Mouse (Mus musculus) heart, embryonic 12.5 days (tissue): ENCODE data around the gene Phactr3. TPM values are rescaled to one million over a fixed set of nuclear protein-coding genes. Genes with fewer than 3 reads are reported as not detected.
A peak's percentile ranks its signal among the peaks of the same experiment; 100 is the strongest.
"Not testable (repeated sequence)": the region's sequence is repeated elsewhere in the genome, so short reads cannot be mapped to it uniquely, and the experiment has no call there.

Experiments used
- ATAC-seq: fragments of 200-750 bp; cut with Nextera tagmentation; 2 replicates; pipeline ENCODE4 v1.8.0; 2017; ENCODE audit warnings: moderate TSS enrichment, moderate library complexity; ENCODE audit not compliant: insufficient number of reproducible peaks, low FRiP score
- H3K27ac ChIP-seq: fragments of 300-500 bp; sonication (generic); 2 replicates; pipeline ENCODE4 v1.5.1; 2016; ENCODE audit warnings: mild to moderate bottlenecking, moderate library complexity; ENCODE audit not compliant: poor library complexity, severe bottlenecking
- H3K27me3 ChIP-seq: fragments of 300-500 bp; sonication (generic); replicated peaks from 2 replicates; pipeline ENCODE4 v1.6.1; 2016; ENCODE audit warnings: mild to moderate bottlenecking, moderate library complexity
- H3K36me3 ChIP-seq: fragments of 300-500 bp; sonication (generic); 2 replicates; pipeline ENCODE4 v1.6.1; 2016; ENCODE audit warnings: mild to moderate bottlenecking, moderate library complexity
- H3K4me1 ChIP-seq: fragments of 300-500 bp; sonication (generic); replicated peaks from 2 replicates; pipeline ENCODE4 v1.6.1; 2016; ENCODE audit warnings: mild to moderate bottlenecking
- H3K4me2 ChIP-seq: fragments of 300-500 bp; sonication (generic); 2 replicates; pipeline ENCODE4 v1.6.1; 2016; ENCODE audit warnings: mild to moderate bottlenecking, moderate library complexity
- H3K4me3 ChIP-seq: fragments of 300-500 bp; sonication (generic); 2 replicates; pipeline ENCODE4 v1.5.1; 2016; ENCODE audit warnings: mild to moderate bottlenecking
- H3K9ac ChIP-seq: fragments of 300-500 bp; sonication (generic); 2 replicates; pipeline ENCODE4 v1.6.1; 2016; ENCODE audit warnings: mild to moderate bottlenecking, moderate library complexity
- H3K9me3 ChIP-seq: fragments of 300-500 bp; sonication (generic); replicated peaks from 2 replicates; pipeline ENCODE4 v1.6.1; 2016; ENCODE audit warnings: mild to moderate bottlenecking, moderate library complexity
- WGBS: fragments of 180-500 bp; shearing (Covaris S2); methylation state at CpG from one replicate; pipeline ENCODE4 v1.1.7; 2016; 5-methylcytosine and 5-hydroxymethylcytosine counted together
- polyA plus RNA-seq: library from polyadenylated mRNA; unstranded; fragments of >200 nt; fragmentation: Nextera tagmentation; extraction: Ambion mirVana; gene quantifications from 2 replicates; pipeline ENCODE4 v1.2.1, GENCODE M21; 2016

Phactr3 gene
- polyA plus RNA-seq, 1 experiment from 2014 or later, result 10.1 TPM

DNA sequence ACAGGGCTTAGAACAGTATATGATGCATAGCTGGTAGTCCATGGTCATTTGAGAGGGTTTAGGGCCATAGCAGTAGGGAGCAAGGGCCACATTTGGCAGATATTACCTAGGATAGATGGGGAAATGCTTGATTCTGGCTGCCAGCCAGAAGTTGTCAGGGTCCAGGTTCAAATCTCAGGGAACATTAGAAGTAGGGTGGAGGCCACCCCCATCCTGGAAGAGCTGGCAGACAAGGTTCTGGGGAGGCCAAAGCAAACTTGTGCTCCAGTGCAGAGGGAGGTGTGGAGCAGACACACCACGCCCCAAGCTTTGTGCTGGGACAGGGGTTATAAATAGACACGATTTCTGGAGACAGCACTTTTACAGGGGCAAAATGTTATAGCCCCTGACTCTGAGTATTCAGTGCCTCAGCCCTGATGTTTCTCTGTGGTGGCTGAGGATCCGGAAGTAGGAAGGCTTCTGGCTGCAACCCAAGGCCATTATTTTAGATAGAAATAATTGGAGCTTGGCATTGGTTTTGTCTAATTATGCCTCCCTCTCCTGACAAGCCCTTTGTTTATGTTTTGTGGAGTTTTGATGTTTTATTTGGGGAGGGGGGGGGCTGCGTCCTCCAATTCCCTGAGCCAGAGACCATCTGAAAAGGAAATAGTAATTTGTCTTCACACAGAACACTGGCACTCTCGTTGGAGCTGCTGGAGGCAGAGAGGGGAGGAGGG lies 208.1 kb downstream of the Phactr3 start:
- ATAC-seq, result no peak
- WGBS, result 18% methylated on average over 5 of the region's 5 CpGs
- peak overlapping the region; percentile 59 for H3K4me2 ChIP-seq
- H3K27ac ChIP-seq, result peak overlapping the region; percentile 58
- peak overlapping the region; percentile 22; the same call in 1 of the 2 replicates for H3K4me3 ChIP-seq
- H3K9ac ChIP-seq, result 0 out of 2 replicates have a peak overlapping the region, but pooled peaks have one; percentile 22
- no peaks in the 10 kb centered on the region for H3K27me3 ChIP-seq
- peaks cover 29% of the 10 kb centered on the region for H3K4me1 ChIP-seq
- no peaks in the 10 kb centered on the region for H3K36me3 ChIP-seq
- H3K9me3 ChIP-seq, result no peaks in the 10 kb centered on the region

DNA sequence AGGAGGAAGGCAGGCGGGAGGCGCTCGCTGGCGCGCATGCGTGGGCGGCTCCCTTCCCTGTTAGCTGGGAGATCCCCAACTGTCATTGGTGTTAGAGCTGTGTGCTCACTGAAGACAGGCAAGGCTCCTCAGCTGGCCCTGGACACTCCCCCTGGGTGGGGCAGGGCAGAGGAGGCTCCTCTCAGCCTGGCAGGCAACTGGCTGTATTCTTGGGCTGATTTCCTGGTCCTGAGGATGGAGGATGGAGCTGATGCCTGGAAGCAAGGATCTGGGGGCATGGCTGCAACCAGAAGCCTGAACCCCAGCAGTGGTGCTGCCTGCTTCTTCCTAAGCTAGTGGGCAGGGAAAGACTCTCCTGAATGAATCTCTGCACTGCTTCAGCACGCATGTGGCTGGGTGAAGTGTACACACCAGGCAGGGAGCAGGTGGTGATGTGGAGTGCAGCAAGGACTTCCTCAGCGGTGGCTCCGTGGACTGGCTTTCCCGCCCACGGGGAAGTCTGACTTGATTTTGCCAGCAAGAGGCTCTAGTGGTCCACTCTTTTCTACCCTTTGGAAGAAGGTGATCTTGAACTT lies 208.8 kb downstream of the Phactr3 start:
- Histone ChIP-seq H3K27me3 (no peaks in the 10 kb centered on the region), H3K27ac (0 out of 2 replicates have a peak overlapping the region, but pooled peaks have one; percentile 16), H3K9me3 (no peaks in the 10 kb centered on the region), H3K9ac (peak overlapping the region; percentile 43), H3K4me3 (peak overlapping the region; percentile 27), H3K4me1 (peaks cover 29% of the 10 kb centered on the region), H3K36me3 (no peaks in the 10 kb centered on the region), H3K4me2 (peak overlapping the region; percentile 59)
- 10% methylated on average over 12 of the region's 12 CpGs for WGBS
- ATAC-seq, result peak; percentile 79

DNA sequence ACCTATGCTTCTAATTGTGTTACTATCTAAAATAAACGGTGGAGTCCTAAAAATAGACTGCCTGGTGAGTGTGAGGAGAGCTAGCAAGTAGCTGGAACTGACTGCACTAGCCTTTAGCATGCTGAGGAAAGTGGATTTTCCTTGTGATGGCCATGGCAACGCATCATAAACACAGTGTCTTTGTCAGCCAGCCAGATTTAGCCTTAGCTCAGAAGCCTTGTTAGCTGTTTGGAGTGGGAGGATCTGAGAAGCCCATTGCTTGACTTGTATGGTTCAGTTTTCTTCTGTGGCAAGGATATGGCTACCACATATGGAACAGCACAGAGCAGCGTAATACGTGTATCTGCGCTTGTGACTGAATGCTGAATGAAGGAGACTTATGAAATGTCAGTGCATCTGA lies 210.8 kb downstream of the Phactr3 start:
- H3K4me1 ChIP-seq, result peaks cover 29% of the 10 kb centered on the region
- no peak overlapping the region for H3K9ac ChIP-seq
- 60% methylated on average over 5 of the region's 5 CpGs for WGBS
- no peaks in the 10 kb centered on the region for H3K36me3 ChIP-seq
- ATAC-seq, result no peak; the same call in 1 of the 2 replicates
- H3K9me3 ChIP-seq, result no peaks in the 10 kb centered on the region
- peak overlapping the region; percentile 4; the same call in 1 of the 2 replicates for H3K4me3 ChIP-seq
- H3K27ac ChIP-seq, result no peak overlapping the region; the same call in 1 of the 2 replicates
- H3K4me2 ChIP-seq, result peak overlapping the region; percentile 37
- H3K27me3 ChIP-seq, result no peaks in the 10 kb centered on the region

DNA sequence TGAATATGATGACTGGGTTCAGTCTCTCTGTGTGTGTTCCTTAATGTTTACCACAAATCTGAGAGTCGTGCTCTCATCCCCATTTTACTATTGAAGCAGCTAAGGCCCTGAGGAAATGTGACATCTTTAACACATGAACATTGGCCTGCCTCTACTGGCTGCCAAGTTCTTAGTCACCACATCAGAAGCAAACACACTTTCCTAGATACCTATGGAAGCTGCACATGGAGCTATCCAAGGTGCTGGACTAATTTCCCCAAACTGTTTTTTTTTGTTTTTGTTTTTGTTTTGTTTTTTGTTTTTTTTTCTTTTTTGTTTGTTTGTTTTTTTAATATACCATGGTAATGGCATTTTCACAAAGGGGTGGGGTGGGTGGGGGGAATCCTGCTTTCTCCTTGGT lies 211.2 kb downstream of the Phactr3 start:
- ATAC-seq, result no peak
- no peaks in the 10 kb centered on the region for H3K36me3 ChIP-seq
- H3K9ac ChIP-seq, result no peak overlapping the region
- no peaks in the 10 kb centered on the region for H3K27me3 ChIP-seq
- no peak overlapping the region for H3K4me3 ChIP-seq
- H3K4me1 ChIP-seq, result peaks cover 29% of the 10 kb centered on the region
- WGBS, result 45% methylated on average over 1 of the region's 1 CpGs
- peak overlapping the region; percentile 37 for H3K4me2 ChIP-seq
- H3K9me3 ChIP-seq, result no peaks in the 10 kb centered on the region
- no peak overlapping the region; the same call in 1 of the 2 replicates for H3K27ac ChIP-seq

DNA sequence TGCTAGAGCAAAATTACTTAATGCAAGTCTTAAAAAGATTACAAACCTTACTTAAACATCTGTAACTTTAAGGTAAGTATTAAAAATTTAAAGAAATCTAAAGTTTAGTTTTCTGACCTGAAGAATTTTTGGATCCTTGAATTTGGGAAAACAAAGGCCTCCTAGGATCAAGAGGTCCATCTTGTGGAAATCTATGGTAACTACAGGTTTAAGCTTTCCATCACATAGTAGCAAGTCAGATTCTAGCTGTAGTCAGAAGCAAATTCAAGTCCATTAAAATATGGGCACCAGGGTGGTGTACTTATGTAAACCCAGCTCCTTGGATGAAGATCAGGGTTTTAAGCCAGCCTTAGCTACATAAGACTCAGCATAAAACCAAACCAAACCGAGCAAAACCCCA lies 219.1 kb downstream of the Phactr3 start:
- Histone ChIP-seq H3K9ac (no peak overlapping the region), H3K4me3 (no peak overlapping the region), H3K4me1 (no peaks in the 10 kb centered on the region), H3K27me3 (no peaks in the 10 kb centered on the region), H3K9me3 (no peaks in the 10 kb centered on the region), H3K36me3 (no peaks in the 10 kb centered on the region), H3K4me2 (no peak overlapping the region), H3K27ac (no peak overlapping the region)
- 35% methylated on average over 1 of the region's 1 CpGs for WGBS
- no peak for ATAC-seq

DNA sequence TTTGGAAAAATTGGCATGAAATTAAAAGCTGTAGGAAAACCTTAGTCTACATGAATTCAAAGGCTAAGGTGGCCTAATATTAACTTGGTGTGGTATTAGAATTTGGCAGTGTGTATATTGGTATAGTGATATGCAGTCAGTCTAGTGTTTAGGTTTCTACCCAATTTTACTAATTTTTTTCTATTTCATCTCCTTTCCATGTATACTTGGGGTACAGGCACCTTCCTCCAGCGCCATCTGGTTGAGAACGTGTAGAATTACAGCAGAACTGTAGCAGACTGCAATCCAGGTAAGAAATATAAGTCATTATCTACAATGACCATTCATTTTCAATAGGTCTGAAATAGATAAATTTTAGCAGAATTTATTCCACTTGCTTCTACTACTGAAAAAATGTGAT lies 220.3 kb downstream of the Phactr3 start:
- Histone ChIP-seq H3K9me3 (no peaks in the 10 kb centered on the region), H3K27me3 (no peaks in the 10 kb centered on the region), H3K4me2 (no peak overlapping the region), H3K36me3 (no peaks in the 10 kb centered on the region), H3K4me3 (no peak overlapping the region), H3K4me1 (no peaks in the 10 kb centered on the region), H3K9ac (no peak overlapping the region), H3K27ac (no peak overlapping the region)
- 1% methylated on average over 2 of the region's 2 CpGs for WGBS
- no peak for ATAC-seq

DNA sequence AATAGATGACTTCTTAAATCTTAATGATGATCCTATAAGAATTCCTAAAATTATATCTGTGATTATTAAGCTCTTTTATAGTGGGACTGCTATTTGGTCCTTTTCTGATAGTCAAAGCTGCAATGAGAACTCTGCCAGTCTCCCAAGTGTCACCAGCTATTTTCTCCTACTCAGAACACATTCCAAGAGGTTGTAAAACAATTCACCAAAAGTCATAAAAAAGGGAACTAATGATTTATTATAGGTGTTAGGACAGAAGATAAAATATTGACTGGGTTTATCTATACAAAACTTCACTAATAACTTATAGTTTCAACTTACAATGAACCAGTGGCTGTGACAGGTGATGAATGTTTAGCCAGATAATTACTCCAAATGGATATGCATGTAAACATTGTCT lies 223.3 kb downstream of the Phactr3 start:
- not testable (repeated sequence) for H3K4me3 ChIP-seq, H3K4me1 ChIP-seq, H3K9ac ChIP-seq, H3K9me3 ChIP-seq, H3K27ac ChIP-seq, ATAC-seq, H3K4me2 ChIP-seq, H3K36me3 ChIP-seq, H3K27me3 ChIP-seq

DNA sequence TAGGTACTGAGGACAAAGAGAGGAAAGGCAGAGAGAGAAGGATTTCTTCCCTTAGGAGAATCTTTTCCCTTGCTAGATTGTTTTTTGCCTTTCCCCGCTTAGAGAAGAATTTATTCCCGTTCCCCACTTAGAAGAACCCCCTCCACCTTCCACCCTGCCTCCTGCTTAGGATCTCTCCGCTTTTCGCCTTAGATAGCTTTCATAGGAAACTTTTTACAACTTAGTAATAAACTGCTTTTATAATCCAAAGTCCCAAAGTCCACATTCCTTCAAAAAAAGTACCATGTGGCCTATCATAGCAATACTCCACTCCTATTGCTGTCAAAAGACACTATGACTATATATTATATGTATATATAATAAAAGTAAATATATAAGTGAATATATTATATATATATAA lies 223.8 kb downstream of the Phactr3 start:
- no peaks in the 10 kb centered on the region for H3K9me3 ChIP-seq
- no peak overlapping the region for H3K27ac ChIP-seq
- H3K27me3 ChIP-seq, result no peaks in the 10 kb centered on the region
- 66% methylated on average over 4 of the region's 4 CpGs for WGBS
- no peak for ATAC-seq
- no peak overlapping the region for H3K4me3 ChIP-seq
- H3K4me1 ChIP-seq, result no peaks in the 10 kb centered on the region
- H3K4me2 ChIP-seq, result no peak overlapping the region
- no peak overlapping the region for H3K9ac ChIP-seq
- no peaks in the 10 kb centered on the region for H3K36me3 ChIP-seq

Other genes starting within 250 kb of the Phactr3 start
- gene Gm14327, start 221.9 kb upstream of the Phactr3 start, polyA plus RNA-seq, result 3.8 and 4.8 TPM in 2 replicates
- 0.33 TPM in 1 of 2 replicates, not detected in the other for gene Zfp972, start 193.4 kb upstream of the Phactr3 start, polyA plus RNA-seq
- gene Gm14326, start 161.7 kb upstream of the Phactr3 start, polyA plus RNA-seq, result 17.2 and 19.0 TPM in 2 replicates
- 12.3 and 15.4 TPM in 2 replicates for gene Zfp971, start 95.7 kb upstream of the Phactr3 start, polyA plus RNA-seq
- 12.2 and 14.4 TPM in 2 replicates for gene Zfp931, start 40.5 kb upstream of the Phactr3 start, polyA plus RNA-seq